Mouse (Mus musculus) left cerebral cortex, adult 18-20 months (tissue): Measurements from ENCODE around the gene 1700025G04Rik. TPM values are rescaled to one million over a fixed set of nuclear protein-coding genes. Genes with fewer than 3 reads are reported as not detected.

Experiments used
- DNase-seq, 2 experiments: peaks; one replicate each; pipeline ENCODE4 v3.0.0; 2021 to 2022; ENCODE audit warnings: low spot score in 2 of 2, mixed read lengths in 1 of 2
- total RNA-seq, 2 experiments: library from RNA; stranded (reverse); gene quantifications; 2 replicates each; pipeline ENCODE4 v1.2.3; 2021

Gene 1700025G04Rik
- total RNA-seq, 2 experiments from 2014 or later: 69.7 to 72.8 TPM

- DNase-seq: no peak
Observed at GRCm38 (mm10) chr1:151998721-151999206, 91.2 kb downstream of the 1700025G04Rik start.

DNA sequence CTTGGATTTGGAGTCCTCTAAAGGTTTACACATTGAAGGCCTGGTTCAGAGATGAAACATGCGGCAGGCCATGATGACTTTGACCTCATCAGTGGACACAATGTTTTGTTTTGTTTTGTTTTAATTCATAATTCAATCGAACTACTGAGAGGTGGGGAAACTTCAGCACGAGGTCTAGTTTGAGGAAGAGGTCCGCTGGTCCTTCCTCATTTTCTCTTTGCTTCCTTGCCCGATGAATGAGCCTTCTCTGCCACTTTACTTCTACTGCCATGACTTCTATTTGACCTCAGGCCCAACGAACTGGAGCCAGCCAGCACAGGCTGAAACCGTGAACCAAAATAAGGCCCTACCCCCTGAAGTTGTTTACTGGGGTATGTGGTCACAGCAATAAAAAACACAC lies 92.3 kb downstream of the 1700025G04Rik start:
- DNase-seq: no peak

- no peak for DNase-seq
Observed at GRCm38 (mm10) chr1:151995948-151996697, 93.8 kb downstream of the 1700025G04Rik start.

GRCm38 (mm10) chr1:151994271-151994670 lies 95.7 kb downstream of the 1700025G04Rik start:
- DNase-seq: no peak

GRCm38 (mm10) chr1:151991505-151991904 lies 98.4 kb downstream of the 1700025G04Rik start:
- no peak for DNase-seq

- no peak for DNase-seq
Observed at GRCm38 (mm10) chr1:151990615-151991014, 99.3 kb downstream of the 1700025G04Rik start.

DNA sequence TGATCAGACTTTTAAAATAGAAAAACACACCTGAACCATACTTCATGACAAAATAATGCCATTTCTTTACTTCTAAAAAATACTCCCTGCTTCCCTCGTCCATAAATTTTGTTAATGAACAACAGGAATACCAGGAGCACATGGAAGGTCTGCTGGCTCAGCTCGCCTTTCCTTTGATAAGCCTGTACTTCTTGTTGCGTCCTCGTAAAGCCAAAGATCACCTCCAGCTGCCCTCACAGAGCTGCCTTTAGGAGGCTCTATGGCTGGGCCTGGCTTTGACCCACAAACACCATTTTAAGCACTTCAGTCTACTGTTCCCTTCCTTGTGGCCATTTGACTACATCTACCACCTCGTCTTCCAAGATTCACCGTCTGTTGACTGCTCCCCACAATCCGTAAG lies 101.2 kb downstream of the 1700025G04Rik start:
- DNase-seq: no peak

DNA sequence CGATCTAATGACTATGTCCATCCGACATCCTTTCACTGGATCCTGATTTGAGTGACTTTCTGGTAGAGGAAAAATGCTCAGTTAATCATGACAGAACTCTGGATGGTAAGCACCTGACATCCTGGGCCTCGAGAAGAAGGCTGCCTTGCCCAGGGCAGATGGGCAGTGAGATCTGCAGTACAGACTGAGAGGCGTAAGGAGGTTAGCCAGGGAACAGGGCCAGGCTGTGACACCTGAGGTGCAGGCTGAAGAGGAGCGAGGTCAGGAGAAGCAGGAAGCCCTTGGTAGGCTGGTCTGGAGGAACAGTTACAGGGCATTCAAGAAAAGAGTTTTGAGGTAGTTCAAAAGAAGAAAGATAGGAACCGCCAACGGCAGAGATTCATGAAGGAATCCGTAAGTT lies 101.9 kb downstream of the 1700025G04Rik start:
- DNase-seq: no peak

- peak; percentile 20 to 29 for DNase-seq
Observed at GRCm38 (mm10) chr1:151986024-151986778, 103.7 kb downstream of the 1700025G04Rik start.

- no peak for DNase-seq
Observed at GRCm38 (mm10) chr1:151985056-151985455, 104.9 kb downstream of the 1700025G04Rik start.

DNA sequence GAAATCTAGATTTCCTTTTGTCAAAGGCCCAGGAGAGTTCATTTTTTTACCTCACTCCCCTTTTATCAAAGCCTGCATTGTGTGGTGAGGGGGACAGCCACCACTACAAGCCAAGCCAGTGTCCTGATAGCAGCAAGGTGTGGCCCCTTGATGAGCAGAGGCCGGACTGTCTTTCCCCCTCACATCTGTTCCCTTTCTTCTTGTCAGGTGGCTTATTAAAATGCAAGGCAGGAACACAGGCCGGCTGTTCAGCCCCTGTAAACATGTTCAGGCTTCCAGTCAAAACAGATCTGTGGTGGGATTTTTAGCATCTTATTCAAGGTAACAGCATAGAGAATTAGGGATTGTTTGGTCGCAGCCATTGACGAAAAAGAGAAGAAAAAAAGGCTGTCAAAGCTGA lies 105.9 kb downstream of the 1700025G04Rik start:
- DNase-seq: no peak

DNA sequence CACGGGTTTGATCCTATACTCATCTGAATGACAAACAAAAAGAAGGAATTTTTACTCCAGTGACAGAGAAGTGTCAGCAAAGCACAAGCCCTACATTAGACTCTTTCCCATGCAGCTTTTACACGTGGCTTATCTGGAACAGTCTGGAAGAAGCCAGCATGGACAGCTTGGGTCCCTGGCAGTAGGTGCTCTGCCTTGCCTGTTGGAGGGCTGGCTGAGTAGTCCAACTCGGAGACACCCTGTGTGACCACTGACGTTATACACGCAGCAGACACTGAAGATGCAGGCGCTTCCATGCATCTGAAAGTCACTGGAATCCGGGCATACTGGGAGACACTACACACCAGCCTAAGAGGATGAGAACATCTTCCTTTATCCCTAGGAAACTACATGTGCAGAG lies 109.4 kb downstream of the 1700025G04Rik start:
- DNase-seq: no peak

DNA sequence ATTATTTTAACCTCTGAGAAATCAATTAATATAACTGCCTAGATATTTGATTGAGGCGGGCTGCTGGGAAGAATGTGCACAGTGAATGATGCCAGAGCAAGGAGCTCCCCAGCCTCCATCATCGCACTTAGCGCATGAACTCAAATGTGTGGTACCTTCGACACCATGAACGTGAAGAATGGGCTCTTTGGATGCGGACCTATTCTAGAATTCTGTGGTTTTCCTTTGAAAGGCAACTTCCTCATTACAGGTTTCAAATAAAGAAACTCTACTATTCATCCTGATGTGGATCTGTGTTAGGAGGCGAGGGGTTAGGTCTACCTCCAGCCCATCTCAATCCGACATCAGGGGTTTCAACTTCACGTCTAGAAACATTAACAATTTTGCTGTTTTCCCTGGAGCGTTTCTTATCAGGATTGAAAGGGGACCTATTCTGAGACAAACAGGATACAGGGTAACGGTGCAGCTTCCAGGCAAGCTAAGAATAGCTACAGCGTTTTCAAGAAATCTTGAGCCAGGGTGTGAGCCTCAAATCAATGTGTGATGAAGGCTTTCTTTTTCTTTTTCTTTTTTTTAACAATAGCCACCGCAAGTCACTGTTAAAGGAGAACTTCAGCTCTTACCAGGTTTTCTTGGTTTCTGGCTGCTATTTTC lies 110.0 kb downstream of the 1700025G04Rik start:
- DNase-seq: no peak

DNA sequence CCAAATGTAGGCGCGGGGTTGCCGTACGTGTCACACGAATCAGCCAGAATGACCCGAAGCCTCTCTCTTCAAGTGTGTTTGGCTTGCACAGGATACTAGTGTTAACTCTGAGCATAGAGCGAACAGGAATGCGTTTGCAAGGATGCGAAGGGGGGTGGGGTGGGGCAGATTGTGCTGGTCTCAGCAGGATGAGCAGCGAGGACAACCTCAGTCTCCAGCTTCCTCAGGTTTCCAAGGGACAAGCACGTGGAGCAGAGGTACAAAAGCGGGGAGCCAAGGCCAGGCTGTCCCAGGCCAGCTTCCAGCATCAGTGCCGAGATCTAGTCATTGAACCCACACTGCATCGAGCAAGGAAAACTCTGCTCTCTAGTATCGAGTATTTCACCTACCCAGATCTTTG lies 111.2 kb downstream of the 1700025G04Rik start:
- DNase-seq: no peak

DNA sequence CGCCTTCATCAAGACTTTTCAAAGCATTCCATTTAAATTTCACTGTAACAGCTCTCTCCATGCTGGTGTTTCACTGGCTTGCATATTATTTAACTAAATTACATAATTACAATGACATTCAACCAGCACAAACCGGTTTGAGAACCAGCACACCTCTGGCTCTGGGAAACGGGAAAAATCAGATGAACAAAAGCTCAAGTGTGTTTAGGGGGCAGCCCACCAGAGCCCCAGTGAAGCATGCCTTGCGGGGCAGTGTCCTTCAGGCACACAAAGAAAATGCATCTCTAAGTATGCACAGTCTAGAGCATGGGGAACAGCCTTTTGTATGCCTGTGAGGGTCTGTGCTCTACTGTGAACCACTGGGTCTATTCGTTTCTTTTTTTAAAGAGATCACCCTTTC lies 112.3 kb downstream of the 1700025G04Rik start:
- no peak for DNase-seq

DNA sequence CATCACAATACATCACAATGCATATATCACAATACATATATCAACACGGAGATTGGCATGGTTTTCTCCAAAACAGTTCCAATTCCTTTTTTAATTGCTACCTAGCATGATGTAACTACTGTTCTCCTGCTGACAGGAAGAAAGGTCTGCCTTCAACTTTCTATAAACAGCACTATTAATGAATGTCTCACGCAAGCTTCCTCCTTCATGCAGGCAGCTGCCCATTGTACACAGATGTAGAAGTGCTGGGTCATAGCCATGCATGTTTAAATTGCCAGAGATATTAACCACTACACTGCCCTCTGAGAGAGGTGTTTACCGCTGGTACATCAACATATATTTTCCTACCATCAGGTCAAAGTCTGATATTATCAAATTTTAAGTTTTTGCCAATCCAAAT lies 113.1 kb downstream of the 1700025G04Rik start:
- no peak for DNase-seq

DNA sequence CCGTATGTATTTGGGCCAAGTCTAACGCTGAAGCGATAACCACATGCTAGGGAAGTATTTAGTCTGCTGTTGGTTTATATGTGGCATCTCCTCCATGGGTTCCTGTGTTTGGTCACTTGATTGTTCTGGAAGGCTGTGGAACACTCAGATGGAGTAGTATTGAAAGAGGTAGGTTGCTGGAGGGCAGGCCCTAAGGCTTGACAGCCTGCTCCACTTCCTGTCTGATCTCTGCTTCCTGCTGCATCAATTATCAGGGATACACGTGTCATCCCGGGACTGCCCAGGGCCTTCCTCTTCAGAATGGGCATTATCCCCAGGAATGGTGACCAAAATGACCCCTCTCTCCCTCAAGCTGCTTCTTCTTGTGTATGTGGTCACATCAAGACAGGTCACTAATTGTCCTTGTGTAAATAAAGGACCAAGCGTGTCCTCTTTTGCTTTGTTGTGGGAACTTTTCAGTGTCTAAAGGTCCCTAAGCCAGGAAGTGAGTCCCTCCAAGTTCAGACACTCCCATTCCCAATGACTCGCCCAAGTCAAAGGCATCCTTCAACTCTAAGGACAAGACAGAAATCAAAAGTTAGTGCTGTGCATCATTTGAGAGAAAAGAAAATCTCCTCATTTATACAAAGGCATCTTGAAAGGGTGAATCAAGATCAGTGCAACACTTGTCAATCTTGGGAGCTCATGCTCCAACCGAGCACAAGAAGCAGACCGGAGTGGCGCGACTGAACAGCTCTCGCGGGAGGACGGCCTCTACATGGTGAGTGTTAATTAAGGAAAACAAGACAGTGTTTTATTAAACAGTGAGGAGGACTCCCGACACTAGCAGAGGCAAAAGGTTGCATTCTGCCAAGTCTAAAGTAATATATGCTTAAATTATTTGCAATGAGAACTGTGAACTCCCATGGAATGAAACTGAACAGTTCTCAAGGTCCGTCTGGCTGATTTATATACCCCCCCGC lies 114.2 kb downstream of the 1700025G04Rik start:
- DNase-seq: no peak

DNA sequence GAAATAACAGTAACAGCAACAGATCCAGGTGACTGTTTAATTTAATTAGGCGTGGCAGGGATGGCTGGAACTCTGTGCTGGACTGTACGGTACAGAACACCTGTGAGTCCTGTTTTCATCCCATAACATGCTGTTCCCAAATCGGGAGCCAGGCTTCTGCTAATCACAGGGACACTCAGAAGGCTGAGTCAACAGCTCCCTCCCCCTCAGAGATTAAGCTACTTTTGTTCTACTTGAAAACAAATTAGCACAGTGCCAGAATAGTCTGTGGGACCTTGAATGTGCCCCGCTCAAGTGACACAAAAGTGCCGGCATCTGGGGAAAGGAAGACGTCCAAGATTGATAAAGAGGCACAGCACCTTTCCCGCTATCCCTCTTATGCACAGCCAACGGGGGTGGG lies 115.0 kb downstream of the 1700025G04Rik start:
- DNase-seq: no peak

DNA sequence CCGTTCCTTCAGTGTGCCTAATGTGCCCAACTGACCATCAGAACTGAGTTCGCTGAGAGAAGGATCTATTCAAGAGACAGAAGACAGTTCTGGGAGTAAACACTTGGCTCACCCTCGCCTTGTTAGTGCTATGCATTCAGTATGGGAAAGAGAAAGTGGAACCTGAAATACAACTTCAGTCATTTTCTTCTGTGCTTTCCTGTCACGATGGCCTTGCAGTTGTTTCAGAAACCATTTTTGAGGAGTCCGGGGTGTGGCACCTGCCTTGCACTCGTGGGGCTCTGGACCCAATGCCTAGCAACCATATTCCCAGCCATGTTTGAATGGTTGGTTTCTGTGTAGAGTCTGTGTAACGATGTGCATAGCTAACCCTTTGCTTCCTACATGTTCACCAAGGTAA lies 115.5 kb downstream of the 1700025G04Rik start:
- DNase-seq: no peak

DNA sequence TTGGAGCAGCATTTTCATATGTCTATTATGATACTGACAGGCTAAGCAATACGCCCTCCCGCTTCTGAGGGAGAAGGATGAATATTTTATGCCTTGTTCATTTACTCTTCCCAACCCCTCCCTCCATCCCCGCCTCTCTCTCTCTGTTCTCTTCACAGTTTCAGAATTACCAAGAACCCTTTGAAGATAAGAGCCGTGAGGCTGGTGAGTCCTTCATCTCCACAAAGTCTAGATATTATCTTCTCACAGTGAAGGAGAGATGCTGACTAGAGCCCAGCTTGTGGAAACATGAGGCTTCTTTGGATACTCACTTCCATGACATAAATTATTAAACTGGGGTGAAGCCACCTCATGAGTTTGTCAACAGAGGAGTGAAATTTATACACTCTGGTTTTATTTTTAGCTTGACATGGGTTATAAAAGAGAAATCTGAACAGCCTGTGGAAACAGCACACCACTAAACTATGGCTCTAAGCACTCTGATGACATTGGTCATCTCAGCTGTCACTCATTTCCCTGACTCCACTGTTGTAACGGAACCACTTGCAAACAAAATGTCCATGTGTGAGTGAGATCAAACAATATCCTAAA lies 116.7 kb downstream of the 1700025G04Rik start:
- DNase-seq: no peak
